In genomic region chr1:131269797-131270578, GRCm38 (mm10) we compare ENCODE assay signal across 8 mouse cellular contexts. TPM values are rescaled to one million over a fixed set of nuclear protein-coding genes. Genes with fewer than 3 reads are reported as not detected.
A peak's percentile ranks its signal among the peaks of the same experiment; 100 is the strongest.
DNase-seq lines count a peak whose midpoint lies in the region; ATAC-seq lines count a peak whose summit lies in the region.

No protein-coding gene starts in this region.

- H3K36me3 ChIP-seq in forebrain, embryonic 15.5 days: no peaks in the 10 kb centered on the region
- H3K36me3 ChIP-seq in hindbrain, embryonic 15.5 days: no peaks in the 10 kb centered on the region

- no peaks in the 10 kb centered on the region for H3K27me3 ChIP-seq in forebrain, embryonic 15.5 days
- H3K27me3 ChIP-seq in hindbrain, embryonic 15.5 days: no peaks in the 10 kb centered on the region

- H3K4me2 ChIP-seq in forebrain, embryonic 15.5 days (replicated peaks): peak overlapping the region; percentile 18; the same call in 1 of the 2 replicates
- H3K4me2 ChIP-seq in hindbrain, embryonic 15.5 days: peak overlapping the region; percentile 21

- no peaks in the 10 kb centered on the region for H3K9me3 ChIP-seq in forebrain, embryonic 15.5 days
- H3K9me3 ChIP-seq in hindbrain, embryonic 15.5 days: no peaks in the 10 kb centered on the region

- no peak overlapping the region for H3K4me3 ChIP-seq in forebrain, embryonic 15.5 days
- no peak overlapping the region for H3K4me3 ChIP-seq in hindbrain, embryonic 15.5 days

- no peak overlapping the region; the same call in 1 of the 2 replicates for H3K9ac ChIP-seq in forebrain, embryonic 15.5 days (replicated peaks)
- H3K9ac ChIP-seq in hindbrain, embryonic 15.5 days: no peak overlapping the region

- 30% methylated on average over 22 of the region's 22 CpGs for WGBS in forebrain, embryonic 15.5 days
- 28% methylated on average over 22 of the region's 22 CpGs for WGBS in hindbrain, embryonic 15.5 days

- peak; percentile 87 for DNase-seq in NIH3T3 (ENCODE audit: low read depth)
- peak; percentile 80 to 85 for DNase-seq in cerebellum, adult 18-20 months
- peak; percentile 85 to 86 for DNase-seq in layer of hippocampus, postnatal 10 days (ENCODE audit: low spot score in 2 of 2)
- DNase-seq in lung, postnatal 25 days (ENCODE audit: low spot score): peak; percentile 68
- DNase-seq in right cerebral cortex, adult 18-20 months: peak; percentile 70
- DNase-seq in urinary bladder, postnatal 25 days (ENCODE audit: low spot score): peak; percentile 65

- H3K4me1 ChIP-seq in forebrain, embryonic 15.5 days: peaks cover 3% of the 10 kb centered on the region; the same call in 1 of the 2 replicates
- peaks cover 3% of the 10 kb centered on the region; the same call in 1 of the 2 replicates for H3K4me1 ChIP-seq in hindbrain, embryonic 15.5 days (replicated peaks)

- ATAC-seq in forebrain, embryonic 15.5 days (replicated peaks): peak; percentile 59
- ATAC-seq in hindbrain, embryonic 15.5 days (ENCODE audit: low FRiP score, low read depth): peak; percentile 63; the same call in 1 of the 2 replicates

- H3K27ac ChIP-seq in forebrain, embryonic 15.5 days (replicated peaks): no peak overlapping the region
- no peak overlapping the region for H3K27ac ChIP-seq in hindbrain, embryonic 15.5 days (replicated peaks)

RNA-seq across cellular contexts. Expression of gene Ikbke, which starts 9.4 kb away (rescaled TPM):
- 0.42 and 0.67 TPM in 2 replicates for polyA plus RNA-seq in forebrain, embryonic 15.5 days (2015; fragmentation: Nextera tagmentation; extraction: Ambion mirVana)
- polyA plus RNA-seq in hindbrain, embryonic 15.5 days (2015; fragmentation: Nextera tagmentation; extraction: Ambion mirVana): 1.2 and 2.3 TPM in 2 replicates
- 1 to 10 TPM; 2.5 to 3.6 TPM for total RNA-seq in layer of hippocampus, postnatal 10 days (2021)

RNA-seq across cellular contexts. Expression of gene Rassf5, which starts 24.9 kb away (rescaled TPM):
- 1.2 and 1.8 TPM in 2 replicates for polyA plus RNA-seq in forebrain, embryonic 15.5 days (2015; fragmentation: Nextera tagmentation; extraction: Ambion mirVana)
- 4.8 and 5.7 TPM in 2 replicates for polyA plus RNA-seq in hindbrain, embryonic 15.5 days (2015; fragmentation: Nextera tagmentation; extraction: Ambion mirVana)
- 10 to 100 TPM; 20.0 to 21.0 TPM for total RNA-seq in layer of hippocampus, postnatal 10 days (2021)
